Mouse (Mus musculus) MEL (cell line): Measurements from ENCODE around the gene E130114P18Rik. TPM values are rescaled to one million over a fixed set of nuclear protein-coding genes. Genes with fewer than 3 reads are reported as not detected.

Experiments
- DNase-seq: peaks from one replicate; pipeline ENCODE4 v3.0.0; 2011; ENCODE audit warnings: low read depth, low spot score
- H3K27ac ChIP-seq: 2 replicates; pipeline ENCODE4 v1.5.1; 2012; ENCODE audit warnings: low read depth, mild to moderate bottlenecking, control low read depth, low read length, moderate library complexity; ENCODE audit not compliant: control insufficient read depth
- H3K27me3 ChIP-seq, 2 experiments: fragments of 150-350 bp in 1 of 2; sonication (generic) in 1 of 2; 2 replicates each; pipeline ENCODE4 v1.6.1; 2012; ENCODE audit warnings: low read length in 2 of 2, mild to moderate bottlenecking in 2 of 2, improper control_type of control experiment in 1 of 2, moderate library complexity in 1 of 2; ENCODE audit not compliant: insufficient read depth in 2 of 2, control insufficient read depth in 1 of 2
- H3K36me3 ChIP-seq, 2 experiments: 2 replicates each; pipeline ENCODE4 v1.6.1; 2012 to 2014; ENCODE audit warnings: low read length in 2 of 2, improper control_type of control experiment in 1 of 2, inconsistent platforms in 1 of 2, mild to moderate bottlenecking in 1 of 2; ENCODE audit not compliant: insufficient read depth in 2 of 2, control insufficient read depth in 1 of 2
- H3K4me1 ChIP-seq, 2 experiments: fragments of 150-350 bp in 1 of 2; sonication (generic) in 1 of 2; 2 replicates each; pipeline ENCODE4 v1.6.1; 2012; ENCODE audit warnings: low read length in 2 of 2, improper control_type of control experiment in 1 of 2, mild to moderate bottlenecking in 1 of 2; ENCODE audit not compliant: insufficient read depth in 2 of 2, control insufficient read depth in 1 of 2
- H3K4me3 ChIP-seq, 2 experiments: fragments of 150-350 bp in 1 of 2; sonication (generic) in 1 of 2; 2 replicates each; pipeline ENCODE4 v1.5.1; 2012; ENCODE audit warnings: low read depth in 2 of 2, low read length in 2 of 2, mild to moderate bottlenecking in 2 of 2, moderate library complexity in 2 of 2, control low read depth in 1 of 2, improper control_type of control experiment in 1 of 2; ENCODE audit not compliant: control insufficient read depth in 1 of 2, insufficient read depth in 1 of 2
- H3K79me2 ChIP-seq: 2 replicates; pipeline ENCODE4 v1.6.1; 2012; ENCODE audit warnings: mild to moderate bottlenecking, low read length, moderate library complexity; ENCODE audit not compliant: control insufficient read depth, poor library complexity, insufficient read depth
- H3K9ac ChIP-seq: 2 replicates; pipeline ENCODE4 v1.6.1; 2012; ENCODE audit warnings: low read depth, mild to moderate bottlenecking, control low read depth, low read length, moderate library complexity; ENCODE audit not compliant: control insufficient read depth, poor library complexity, severe bottlenecking
- H3K9me3 ChIP-seq: fragments of 150-350 bp; sonication (generic); replicated peaks from 2 replicates; pipeline ENCODE4 v1.6.1; 2012; ENCODE audit warnings: mild to moderate bottlenecking, low read length, improper control_type of control experiment, moderate library complexity; ENCODE audit not compliant: insufficient read depth
- BHLHE40 ChIP-seq: IDR thresholded peaks from 2 replicates; pipeline ENCODE4 v1.6.1; 2012; ENCODE audit warnings: low read depth, mild to moderate bottlenecking, inconsistent platforms, low read length, improper control_type of control experiment, borderline replicate concordance
- CTCF ChIP-seq, 3 experiments: IDR thresholded peaks in 2 of 3; conservative IDR thresholded peaks in 1 of 3; 2 replicates each; pipeline ENCODE4 v1.5.1; 2011 to 2012; ENCODE audit warnings: low read length in 3 of 3, low read depth in 2 of 3, mild to moderate bottlenecking in 2 of 3, improper control_type of control experiment in 1 of 3, inconsistent platforms in 1 of 3, mixed read lengths in 1 of 3, moderate library complexity in 1 of 3; ENCODE audit not compliant: control insufficient read depth in 1 of 3, insufficient read depth in 1 of 3, poor library complexity in 1 of 3, severe bottlenecking in 1 of 3
- E2F4 ChIP-seq: IDR thresholded peaks from 2 replicates; pipeline ENCODE4 v1.6.1; 2011; ENCODE audit warnings: low read depth, low read length, improper control_type of control experiment, borderline replicate concordance
- ELF1 ChIP-seq: IDR thresholded peaks from 2 replicates; pipeline ENCODE4 v1.6.1; 2014; ENCODE audit warnings: low read depth, mild to moderate bottlenecking, inconsistent platforms, low read length, improper control_type of control experiment, moderate library complexity
- EP300 ChIP-seq, 2 experiments: IDR thresholded peaks; 2 replicates each; pipeline ENCODE4 v1.6.1; 2011; ENCODE audit warnings: improper control_type of control experiment in 2 of 2, low read length in 2 of 2, low read depth in 1 of 2, mild to moderate bottlenecking in 1 of 2
- GABPA ChIP-seq: IDR thresholded peaks from 2 replicates; pipeline ENCODE4 v1.6.1; 2012; ENCODE audit warnings: low read depth, mild to moderate bottlenecking, inconsistent platforms, low read length, improper control_type of control experiment, moderate library complexity
- GATA1 ChIP-seq: IDR thresholded peaks from 2 replicates; pipeline ENCODE4 v1.6.1; 2011; ENCODE audit warnings: low read depth, low read length, improper control_type of control experiment
- JUND ChIP-seq: IDR thresholded peaks from 2 replicates; pipeline ENCODE4 v1.6.1; 2011; ENCODE audit warnings: low read depth, mild to moderate bottlenecking, improper control_type of control experiment, low read length
- KAT2A ChIP-seq: conservative IDR thresholded peaks from 2 replicates; pipeline ENCODE4 v1.6.1; 2012; ENCODE audit warnings: low read depth, low read length, improper control_type of control experiment, inconsistent platforms
- MAFK ChIP-seq: IDR thresholded peaks from 2 replicates; pipeline ENCODE4 v1.6.1; 2011; ENCODE audit warnings: low read depth, mild to moderate bottlenecking, low read length, improper control_type of control experiment, borderline replicate concordance
- MAX ChIP-seq: IDR thresholded peaks from 2 replicates; pipeline ENCODE4 v1.6.1; 2011; ENCODE audit warnings: low read length, improper control_type of control experiment
- MAZ ChIP-seq: IDR thresholded peaks from 2 replicates; pipeline ENCODE4 v1.6.1; 2012; ENCODE audit warnings: low read depth, mild to moderate bottlenecking, inconsistent platforms, low read length, improper control_type of control experiment
- MEF2A ChIP-seq: IDR thresholded peaks from 2 replicates; pipeline ENCODE4 v1.6.1; 2014; ENCODE audit warnings: low read depth, mild to moderate bottlenecking, inconsistent platforms, low read length, improper control_type of control experiment; ENCODE audit not compliant: poor library complexity, insufficient replicate concordance, severe bottlenecking; ENCODE audit errors: extremely low read depth
- MXI1 ChIP-seq: IDR thresholded peaks from 2 replicates; pipeline ENCODE4 v1.6.1; 2011; ENCODE audit warnings: mild to moderate bottlenecking, low read depth, low read length, improper control_type of control experiment
- MYB ChIP-seq: IDR thresholded peaks from 2 replicates; pipeline ENCODE4 v1.6.1; 2011; ENCODE audit warnings: mild to moderate bottlenecking, low read depth, low read length, improper control_type of control experiment
- MYC ChIP-seq: IDR thresholded peaks from 2 replicates; pipeline ENCODE4 v1.6.1; 2011; ENCODE audit warnings: low read depth, mild to moderate bottlenecking, low read length, improper control_type of control experiment, moderate library complexity
- NELFE ChIP-seq: IDR thresholded peaks from 2 replicates; pipeline ENCODE4 v1.6.1; 2011; ENCODE audit warnings: low read depth, low read length, improper control_type of control experiment
- NRF1 ChIP-seq: IDR thresholded peaks from 2 replicates; pipeline ENCODE4 v1.6.1; 2014; ENCODE audit warnings: low read depth, mild to moderate bottlenecking, inconsistent platforms, low read length, improper control_type of control experiment, moderate library complexity; ENCODE audit not compliant: poor library complexity, insufficient read depth, severe bottlenecking
- POLR2AphosphoS2 ChIP-seq: IDR thresholded peaks from 2 replicates; pipeline ENCODE4 v1.6.1; 2011; ENCODE audit warnings: low read length, improper control_type of control experiment
- POLR2AphosphoS5 ChIP-seq: IDR thresholded peaks from 2 replicates; pipeline ENCODE4 v1.6.1; 2012; ENCODE audit warnings: low read depth, borderline replicate concordance, mild to moderate bottlenecking, inconsistent platforms, low read length, moderate library complexity, mixed read lengths
- RAD21 ChIP-seq: IDR thresholded peaks from 2 replicates; pipeline ENCODE4 v1.6.1; 2011; ENCODE audit warnings: mild to moderate bottlenecking, low read depth, low read length, improper control_type of control experiment
- RCOR1 ChIP-seq: IDR thresholded peaks from 2 replicates; pipeline ENCODE4 v1.6.1; 2012; ENCODE audit warnings: low read depth, mild to moderate bottlenecking, inconsistent platforms, low read length, improper control_type of control experiment
- SMC3 ChIP-seq: IDR thresholded peaks from 2 replicates; pipeline ENCODE4 v1.6.1; 2011; ENCODE audit warnings: low read depth, low read length, improper control_type of control experiment
- TAL1 ChIP-seq: IDR thresholded peaks from 2 replicates; pipeline ENCODE4 v1.6.1; 2012; ENCODE audit warnings: mild to moderate bottlenecking, inconsistent platforms, low read length, moderate library complexity, mixed read lengths
- TBP ChIP-seq: IDR thresholded peaks from 2 replicates; pipeline ENCODE4 v1.8.0; 2011; ENCODE audit warnings: low read depth, low read length, improper control_type of control experiment
- UBTF ChIP-seq: IDR thresholded peaks from 2 replicates; pipeline ENCODE4 v1.6.1; 2012; ENCODE audit warnings: low read depth, mild to moderate bottlenecking, inconsistent platforms, low read length, improper control_type of control experiment, moderate library complexity, borderline replicate concordance; ENCODE audit not compliant: insufficient read depth
- USF1 ChIP-seq: IDR thresholded peaks from 2 replicates; pipeline ENCODE4 v1.6.1; 2014; ENCODE audit warnings: low read depth, mild to moderate bottlenecking, inconsistent platforms, low read length, improper control_type of control experiment, moderate library complexity
- ZC3H11A ChIP-seq: IDR thresholded peaks from 2 replicates; pipeline ENCODE4 v1.6.1; 2012; ENCODE audit warnings: low read depth, mild to moderate bottlenecking, inconsistent platforms, low read length, improper control_type of control experiment
- ZKSCAN1 ChIP-seq: IDR thresholded peaks from 2 replicates; pipeline ENCODE4 v1.6.1; 2012; ENCODE audit warnings: low read depth, mild to moderate bottlenecking, inconsistent platforms, low read length, improper control_type of control experiment, moderate library complexity
- ZMIZ1 ChIP-seq: IDR thresholded peaks from 2 replicates; pipeline ENCODE4 v1.6.1; 2012; ENCODE audit warnings: low read depth, mild to moderate bottlenecking, inconsistent platforms, low read length, improper control_type of control experiment, moderate library complexity
- ZNF384 ChIP-seq: IDR thresholded peaks from 2 replicates; pipeline ENCODE4 v1.6.1; 2012; ENCODE audit warnings: low read depth, mild to moderate bottlenecking, inconsistent platforms, low read length, improper control_type of control experiment
- polyA plus RNA-seq, 2 experiments: library from polyadenylated mRNA; stranded (reverse) in 1 of 2; unstranded in 1 of 2; fragments of >175 nt in 1 of 2; fragments of >200 nt in 1 of 2; gene quantifications; 2 replicates each; pipeline versions ENCODE4 v1.2.1 to v1.2.4; 2012; ENCODE audit warnings: low replicate concordance in 2 of 2, low read depth in 1 of 2; ENCODE audit not compliant: insufficient read length in 2 of 2, insufficient read depth in 1 of 2, missing spikeins in 1 of 2
- total RNA-seq: library from RNA; depleted of rRNA; stranded (reverse); fragments of 300-350 nt; gene quantifications from 2 replicates; pipeline ENCODE4 v1.2.3, GENCODE M21; 2012

E130114P18Rik gene
- total and polyA plus RNA-seq, 3 experiments = not detected

DNA sequence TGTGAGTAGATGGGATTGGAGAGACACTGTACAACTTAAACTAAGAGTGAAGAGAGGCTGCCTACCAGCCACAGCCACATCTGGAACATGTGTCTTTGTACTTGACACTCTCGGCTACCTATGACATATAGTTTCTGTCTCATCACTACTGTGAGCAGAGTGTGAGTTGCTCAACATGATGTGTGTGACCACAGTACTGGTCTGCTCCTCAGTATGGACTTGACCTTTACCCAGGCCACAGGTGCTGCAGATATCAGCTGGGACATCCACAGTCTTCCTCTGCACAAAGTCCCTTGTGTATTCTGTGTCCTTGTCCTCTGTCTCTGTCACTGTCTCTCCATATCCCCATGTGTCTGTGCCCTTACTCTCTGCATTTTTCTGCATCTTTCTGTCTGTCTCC, 141.3 kb downstream of the E130114P18Rik start:
- Histone ChIP-seq H3K4me1 (peaks cover 0 to 11% of the 10 kb centered on the region in 2 experiments; a peak in 3 of 4 replicates), H3K9ac (no peak overlapping the region), H3K9me3 (no peaks in the 10 kb centered on the region), H3K27me3 (peaks cover 10 to 12% of the 10 kb centered on the region in 2 experiments; a peak in 3 of 4 replicates), H3K27ac (no peak overlapping the region), H3K36me3 (peaks cover 0 to 8% of the 10 kb centered on the region in 2 experiments; a peak in 2 of 4 replicates), H3K79me2 (no peaks in the 10 kb centered on the region), H3K4me3 (no peak overlapping the region)
- TF ChIP-seq MAZ (no peak), EP300 (IDR thresholded peaks at IDR 0.05; ENCODE audit: low read depth in 1 of 2, low read length in 2 of 2) (no peak), BHLHE40 (no peak), E2F4 (no peak), ZMIZ1 (no peak), MXI1 (no peak), UBTF (no peak), RAD21 (no peak), ZC3H11A (no peak), GATA1 (no peak), MYB (no peak), ZKSCAN1 (no peak), MAX (no peak), CTCF (IDR thresholded peaks at IDR 0.05 in 2 of 3, conservative IDR thresholded peaks at IDR 0.05 in 1 of 3; ENCODE audit: control insufficient read depth in 1 of 3, insufficient read depth in 1 of 3, low read depth in 2 of 3, low read length in 3 of 3, poor library complexity in 1 of 3, severe bottlenecking in 1 of 3) (no peak), ZNF384 (no peak), GABPA (no peak), TAL1 (no peak), NRF1 (no peak), MAFK (no peak), MEF2A (no peak)
- no peak for DNase-seq

DNA sequence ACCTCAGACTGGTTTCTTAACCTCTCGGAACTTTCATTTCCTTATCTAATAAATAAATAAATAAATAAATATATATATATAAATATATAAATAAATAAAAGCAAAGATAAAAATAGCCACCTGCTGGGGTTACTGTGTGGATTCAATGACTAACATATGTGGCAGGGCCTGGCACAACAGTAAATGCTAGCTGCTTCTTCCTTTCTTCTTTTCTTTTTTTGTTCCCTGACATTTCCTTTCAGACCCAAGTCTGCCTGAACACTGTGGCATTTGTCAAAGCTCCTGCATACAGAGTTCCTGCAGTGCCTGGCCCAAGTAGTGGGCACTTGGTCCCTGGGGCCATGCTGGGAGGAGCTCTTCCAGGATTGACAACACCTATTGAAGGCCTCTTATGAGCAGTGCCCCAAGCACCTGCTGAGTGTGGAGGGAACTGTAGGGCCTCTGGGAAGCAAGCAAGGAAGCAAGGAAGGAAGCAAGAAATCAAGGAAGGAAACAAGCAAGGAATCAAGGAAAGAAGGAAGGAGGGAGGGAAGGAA, 142.1 kb downstream of the E130114P18Rik start:
- peaks cover 0 to 9% of the 10 kb centered on the region in 2 experiments; a peak in 3 of 4 replicates for H3K4me1 ChIP-seq
- H3K36me3 ChIP-seq = peaks cover 0 to 8% of the 10 kb centered on the region in 2 experiments; a peak in 2 of 4 replicates
- no peak overlapping the region for H3K9ac ChIP-seq
- peaks cover 11 to 12% of the 10 kb centered on the region in 2 experiments; a peak in 3 of 4 replicates for H3K27me3 ChIP-seq
- H3K9me3 ChIP-seq = no peaks in the 10 kb centered on the region
- H3K79me2 ChIP-seq = no peaks in the 10 kb centered on the region
- H3K4me3 ChIP-seq = no peak overlapping the region
- H3K27ac ChIP-seq = no peak overlapping the region
- DNase-seq = no peak
- TF ChIP-seq ZMIZ1 = no peak
- TF ChIP-seq MYC = no peak
- TF ChIP-seq SMC3 = no peak
- TF ChIP-seq POLR2AphosphoS5 = no peak
- no peak for TF ChIP-seq USF1
- no peak for TF ChIP-seq ZKSCAN1
- no peak for TF ChIP-seq TBP
- TF ChIP-seq MXI1 = no peak
- no peak for TF ChIP-seq CTCF (IDR thresholded peaks at IDR 0.05 in 2 of 3, conservative IDR thresholded peaks at IDR 0.05 in 1 of 3; ENCODE audit: control insufficient read depth in 1 of 3, insufficient read depth in 1 of 3, low read depth in 2 of 3, low read length in 3 of 3, poor library complexity in 1 of 3, severe bottlenecking in 1 of 3)
- no peak for TF ChIP-seq ELF1
- TF ChIP-seq BHLHE40 = no peak
- TF ChIP-seq RCOR1 = no peak
- no peak for TF ChIP-seq POLR2AphosphoS2
- TF ChIP-seq MAX = no peak
- TF ChIP-seq KAT2A = no peak
- no peak for TF ChIP-seq NELFE
- TF ChIP-seq JUND = no peak
- TF ChIP-seq MAZ = no peak
